Mouse (Mus musculus): Measurements from ENCODE around the gene Itgb6. TPM values are rescaled to one million over a fixed set of nuclear protein-coding genes. Genes with fewer than 3 reads are reported as not detected.

Itgb6 gene
- total RNA-seq, 2 experiments from 2014 or later, result not detected

GRCm38 (mm10) chr2:60688150-60688549 lies 34.3 kb downstream of the Itgb6 start:
- ATAC-seq (replicated peaks; ENCODE audit: low FRiP score, low TSS enrichment, poor library complexity, severe bottlenecking), result no peak

- ATAC-seq (replicated peaks; ENCODE audit: low FRiP score, low TSS enrichment, poor library complexity, severe bottlenecking), result no peak
Measured at GRCm38 (mm10) chr2:60685973-60686372, 36.5 kb downstream of the Itgb6 start.

DNA sequence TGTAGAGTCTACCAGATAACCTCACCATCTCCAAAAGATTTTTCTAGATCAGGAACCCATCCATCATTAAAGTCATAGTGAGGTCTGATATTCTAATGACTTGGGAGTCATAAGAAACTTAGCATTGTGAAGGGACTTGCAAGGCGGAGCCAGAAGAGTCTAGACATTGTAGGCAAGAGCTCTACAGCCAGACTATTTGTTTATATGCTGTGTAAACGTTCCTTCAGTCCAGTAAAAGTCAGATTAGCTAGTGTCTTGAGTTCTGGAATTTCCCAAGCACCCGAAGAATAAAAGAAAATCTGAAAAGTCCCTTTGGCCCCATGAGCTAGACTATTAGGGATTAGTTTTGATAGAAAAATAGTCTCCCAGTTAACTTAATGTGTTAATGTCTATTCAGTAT lies 38.3 kb downstream of the Itgb6 start:
- ATAC-seq (replicated peaks; ENCODE audit: low FRiP score, low TSS enrichment, poor library complexity, severe bottlenecking), result no peak

DNA sequence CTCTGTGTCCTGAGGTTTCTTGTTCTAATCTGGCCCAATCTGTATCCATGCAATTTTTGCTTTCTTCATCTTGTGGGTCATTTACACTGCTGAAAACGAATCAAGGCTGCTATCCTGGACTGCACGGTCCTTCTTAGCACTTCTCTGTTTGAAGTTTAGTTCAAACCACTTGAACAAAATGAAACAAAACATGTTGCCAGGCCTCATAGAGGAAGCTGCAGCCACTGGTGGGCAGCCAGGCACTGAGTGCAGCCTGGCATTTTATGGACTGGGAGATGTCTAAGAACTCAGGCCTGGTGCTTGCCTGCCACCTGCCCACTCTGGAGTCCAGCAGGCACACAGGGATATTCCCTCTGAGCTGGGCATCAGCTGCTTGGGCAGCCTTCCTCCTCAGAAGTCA lies 39.9 kb downstream of the Itgb6 start:
- no peak for ATAC-seq (replicated peaks; ENCODE audit: low FRiP score, low TSS enrichment, poor library complexity, severe bottlenecking)

GRCm38 (mm10) chr2:60674413-60674812 lies 48.0 kb downstream of the Itgb6 start:
- ATAC-seq (replicated peaks; ENCODE audit: low FRiP score, low TSS enrichment, poor library complexity, severe bottlenecking), result no peak

DNA sequence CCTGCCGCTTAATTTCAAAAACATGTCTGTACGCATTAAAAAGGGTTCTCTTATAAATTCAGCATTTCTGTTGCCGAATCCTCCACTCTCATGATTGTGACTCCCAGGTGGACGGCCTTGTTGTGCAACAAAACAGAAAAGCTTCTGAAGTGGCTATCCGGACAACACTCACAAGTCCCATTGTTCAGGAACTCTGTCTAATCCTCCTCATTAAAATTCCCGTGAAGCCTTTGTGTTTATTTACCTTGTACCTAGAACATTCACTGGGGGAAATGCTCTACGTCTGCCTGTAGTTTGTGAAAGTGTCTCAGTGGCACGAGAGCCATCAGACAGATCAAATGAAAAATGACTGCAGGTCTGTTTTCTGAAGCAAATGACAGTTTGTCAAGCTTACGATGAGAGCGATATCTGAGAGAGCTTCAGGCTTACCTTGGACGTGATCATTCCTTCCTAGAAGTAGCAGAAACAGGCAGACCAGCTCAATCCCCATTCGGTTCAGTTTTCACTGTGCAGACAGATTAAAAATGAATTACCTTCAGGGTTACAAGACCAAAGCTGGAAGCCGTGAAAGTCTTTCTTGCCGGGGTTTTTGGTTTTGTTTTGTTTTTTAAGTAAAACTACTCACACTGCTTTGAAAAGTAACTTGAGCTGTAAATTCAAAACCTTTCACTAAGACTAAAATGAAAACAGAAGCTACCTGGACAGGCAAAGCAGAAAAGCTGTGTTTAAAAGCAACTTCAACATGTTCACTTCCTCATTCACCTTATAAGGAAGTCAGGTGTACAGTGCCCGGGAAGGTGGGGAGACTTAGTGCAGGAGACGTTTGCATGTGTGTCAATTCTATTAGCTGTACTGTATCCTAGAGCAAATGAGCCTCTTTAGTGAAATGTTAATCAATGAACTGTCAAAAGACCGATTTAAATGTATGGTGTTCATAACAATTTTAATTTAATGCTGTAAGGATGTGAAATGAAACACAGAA lies 49.2 kb downstream of the Itgb6 start:
- no peak for ATAC-seq (replicated peaks; ENCODE audit: low FRiP score, low TSS enrichment, poor library complexity, severe bottlenecking)

DNA sequence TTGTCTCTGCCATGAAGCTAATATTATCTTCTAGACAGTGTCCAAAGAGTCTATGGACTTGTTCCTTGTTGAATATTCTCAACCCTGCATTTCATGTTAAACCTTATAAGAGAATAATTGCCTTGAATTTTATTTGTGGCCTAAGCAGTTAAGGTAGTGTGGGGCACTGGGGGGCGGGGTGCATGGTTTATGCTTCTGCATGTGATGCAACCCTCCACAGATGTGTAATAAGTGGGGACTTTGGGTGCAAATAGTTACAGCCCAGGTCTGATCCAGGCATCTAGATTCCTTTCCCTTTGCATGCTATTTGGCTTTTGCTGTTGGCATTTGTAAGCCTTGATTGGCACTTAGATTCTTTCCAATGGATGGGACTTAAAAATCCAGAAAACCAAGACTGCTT lies 51.2 kb downstream of the Itgb6 start:
- ATAC-seq (replicated peaks; ENCODE audit: low FRiP score, low TSS enrichment, poor library complexity, severe bottlenecking), result no peak

GRCm38 (mm10) chr2:60663071-60663470 lies 59.4 kb downstream of the Itgb6 start:
- ATAC-seq (replicated peaks; ENCODE audit: low FRiP score, low TSS enrichment, poor library complexity, severe bottlenecking), result no peak

GRCm38 (mm10) chr2:60659993-60660392 lies 62.5 kb downstream of the Itgb6 start:
- ATAC-seq (replicated peaks; ENCODE audit: low FRiP score, low TSS enrichment, poor library complexity, severe bottlenecking), result no peak

DNA sequence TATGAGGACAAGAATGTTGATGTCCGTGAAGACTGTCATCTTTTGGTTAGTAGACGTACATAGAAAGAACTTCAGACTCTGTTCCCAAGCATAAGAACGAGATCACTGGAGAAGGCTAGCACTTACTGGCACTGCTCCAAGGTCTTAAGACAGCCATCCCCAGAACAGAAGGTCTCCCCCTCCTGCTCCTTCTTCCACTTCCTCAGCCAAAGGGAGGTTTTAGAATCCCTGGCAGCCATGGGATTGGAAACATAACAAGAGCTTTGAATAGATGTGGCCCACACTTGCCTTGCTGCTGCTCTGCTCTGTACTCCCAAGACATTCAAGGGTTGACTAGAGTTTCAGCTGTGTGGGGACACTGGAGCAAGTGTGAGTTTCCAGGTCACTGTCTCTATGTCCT lies 63.5 kb downstream of the Itgb6 start:
- ATAC-seq (replicated peaks; ENCODE audit: low FRiP score, low TSS enrichment, poor library complexity, severe bottlenecking), result no peak

DNA sequence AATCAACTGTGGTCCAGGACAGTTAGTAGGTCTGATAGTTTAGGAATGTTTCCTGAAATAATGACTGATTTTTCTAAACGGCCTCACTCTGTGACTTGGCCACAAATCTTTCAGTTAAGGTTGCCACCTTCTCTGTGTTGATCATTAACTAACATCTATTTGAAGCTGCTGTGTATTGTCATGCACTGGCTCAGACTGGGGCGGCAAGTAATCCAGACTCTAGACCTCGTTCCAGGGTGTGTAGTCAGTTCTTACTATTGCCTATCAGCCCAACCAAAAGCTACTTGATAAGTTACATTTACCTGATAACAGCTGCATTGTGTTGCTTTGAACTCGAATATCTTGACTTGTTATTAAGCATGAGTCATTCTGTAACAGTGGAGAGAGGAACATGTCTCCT lies 67.6 kb downstream of the Itgb6 start:
- ATAC-seq (replicated peaks; ENCODE audit: low FRiP score, low TSS enrichment, poor library complexity, severe bottlenecking), result no peak

DNA sequence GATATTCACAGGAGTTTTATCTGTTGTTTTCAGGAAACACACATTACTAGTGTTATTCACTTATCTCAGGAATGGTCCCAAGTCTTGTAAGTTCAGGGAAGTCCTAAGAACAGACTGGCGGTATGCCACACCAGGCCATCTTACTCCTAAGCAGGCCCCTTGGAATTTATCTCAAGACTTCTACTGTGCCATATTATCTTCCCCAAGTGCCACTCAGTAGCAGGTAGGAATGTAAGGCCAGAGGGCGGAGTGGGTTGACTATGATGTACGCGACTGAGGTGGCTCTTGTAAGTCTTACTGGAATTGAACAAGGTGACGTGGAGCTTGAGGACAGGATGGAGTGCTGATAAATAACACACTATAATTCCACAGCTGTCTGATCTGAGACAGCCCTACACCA lies 72.3 kb downstream of the Itgb6 start:
- ATAC-seq (replicated peaks; ENCODE audit: low FRiP score, low TSS enrichment, poor library complexity, severe bottlenecking), result no peak

DNA sequence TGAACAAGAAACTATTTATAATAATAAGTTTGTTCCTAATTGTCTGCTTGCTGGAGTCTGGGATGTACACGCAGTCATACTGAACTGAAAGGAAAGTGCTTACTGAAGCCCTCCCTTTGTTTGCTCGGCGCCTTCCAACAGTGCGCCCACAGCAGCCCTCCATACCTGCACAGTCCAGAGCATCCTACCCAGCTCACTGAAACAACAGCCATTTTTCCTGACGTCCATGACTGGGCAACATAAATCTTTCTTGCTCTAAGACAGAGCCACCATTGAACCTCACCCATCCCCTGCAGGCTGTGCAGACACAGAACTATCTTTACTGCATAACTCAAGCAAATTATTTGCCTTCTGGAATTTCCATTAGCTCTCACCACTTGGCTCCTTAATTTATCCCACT lies 74.8 kb downstream of the Itgb6 start:
- ATAC-seq (replicated peaks; ENCODE audit: low FRiP score, low TSS enrichment, poor library complexity, severe bottlenecking), result no peak

GRCm38 (mm10) chr2:60646583-60646982 lies 75.9 kb downstream of the Itgb6 start:
- no peak for ATAC-seq (replicated peaks; ENCODE audit: low FRiP score, low TSS enrichment, poor library complexity, severe bottlenecking)

- ATAC-seq (replicated peaks; ENCODE audit: low FRiP score, low TSS enrichment, poor library complexity, severe bottlenecking), result no peak
Measured at GRCm38 (mm10) chr2:60643406-60643805, 79.0 kb downstream of the Itgb6 start.

- no peak for ATAC-seq (replicated peaks; ENCODE audit: low FRiP score, low TSS enrichment, poor library complexity, severe bottlenecking)
Measured at GRCm38 (mm10) chr2:60642606-60643005, 79.8 kb downstream of the Itgb6 start.

GRCm38 (mm10) chr2:60640342-60640672 lies 82.1 kb downstream of the Itgb6 start:
- ATAC-seq (replicated peaks; ENCODE audit: low FRiP score, low TSS enrichment, poor library complexity, severe bottlenecking), result no peak

- ATAC-seq (replicated peaks; ENCODE audit: low FRiP score, low TSS enrichment, poor library complexity, severe bottlenecking), result no peak
Measured at GRCm38 (mm10) chr2:60639617-60640341, 82.7 kb downstream of the Itgb6 start.

GRCm38 (mm10) chr2:60636910-60637761 lies 85.3 kb downstream of the Itgb6 start:
- ATAC-seq (replicated peaks; ENCODE audit: low FRiP score, low TSS enrichment, poor library complexity, severe bottlenecking), result no peak

DNA sequence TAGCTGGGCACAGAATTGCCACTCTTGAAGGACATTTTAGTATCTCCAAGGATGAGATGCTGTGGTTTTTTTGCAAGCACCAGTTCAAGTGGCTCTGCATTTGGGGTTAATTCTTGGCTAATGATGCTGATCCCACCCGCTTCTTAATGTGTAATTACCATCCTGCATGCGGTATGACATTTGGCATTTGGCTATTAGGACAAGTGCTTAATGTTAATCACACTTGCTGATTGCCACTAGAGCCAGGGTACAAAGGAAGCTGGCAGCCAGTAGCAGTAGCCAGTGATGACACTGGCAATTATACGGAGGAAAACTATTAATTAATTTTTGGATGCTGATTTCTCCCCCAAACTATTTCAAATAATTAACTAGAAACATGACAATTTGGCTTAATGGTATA lies 86.0 kb downstream of the Itgb6 start:
- ATAC-seq (replicated peaks; ENCODE audit: low FRiP score, low TSS enrichment, poor library complexity, severe bottlenecking), result no peak
